Mouse (Mus musculus): Measurements from ENCODE around the gene Por.

DNA sequence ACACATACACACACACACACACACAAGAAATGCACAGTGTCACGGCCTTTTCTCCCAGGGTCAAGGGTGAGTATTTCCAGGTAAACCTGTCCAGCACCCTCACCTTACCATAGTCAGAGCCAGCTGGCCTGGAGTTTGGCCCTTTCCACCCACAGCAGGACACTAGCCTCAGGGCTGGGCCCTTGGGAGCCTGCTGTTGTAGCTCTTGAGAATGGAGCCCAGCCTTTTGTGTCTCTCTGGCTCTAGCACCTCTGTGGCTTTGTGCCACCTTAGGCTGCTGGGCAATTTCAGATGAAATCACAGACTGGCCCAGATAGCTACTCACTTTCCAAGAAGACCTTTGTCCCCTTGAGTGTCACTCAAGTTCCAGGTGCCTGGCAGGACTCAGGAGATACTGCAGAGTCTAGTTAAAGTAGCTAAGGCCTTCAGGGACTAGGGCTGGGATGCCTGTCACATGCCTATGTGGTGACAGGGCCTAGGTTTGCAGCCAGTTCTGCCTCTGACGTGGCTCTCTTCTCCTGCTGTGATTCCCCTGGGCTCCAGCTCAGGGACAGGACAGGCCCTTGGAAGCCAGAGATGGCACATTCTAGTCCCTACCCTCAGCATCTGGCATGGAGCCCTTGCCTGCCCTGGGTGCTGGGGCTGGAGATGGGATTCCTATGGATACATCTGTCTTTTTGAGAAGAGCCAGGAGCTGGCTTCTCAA is 57.0 kb downstream of the Por start:
- no peak for TF ChIP-seq CTCF (IDR thresholded peaks at IDR 0.05)
- no peak for TF ChIP-seq EP300 (IDR thresholded peaks at IDR 0.05)
